Mouse (Mus musculus): ENCODE data around the gene Senp3. TPM values are rescaled to one million over a fixed set of nuclear protein-coding genes. Genes with fewer than 3 reads are reported as not detected.

Senp3 gene
- total and polyA plus RNA-seq, 3 experiments, result 116 to 303 (median 256) TPM

GRCm38 (mm10) chr11:69629802-69630201 is 52.1 kb downstream of the Senp3 start:
- no peak overlapping the region for H3K27ac ChIP-seq (ENCODE audit: insufficient read depth, low read depth)
- no peaks in the 10 kb centered on the region for H3K36me3 ChIP-seq (replicated peaks in 1 of 2; ENCODE audit: control insufficient read depth in 1 of 2, insufficient read depth in 1 of 2, low read length in 1 of 2)
- peak; percentile 54 for TF ChIP-seq RAD21 (IDR thresholded peaks at IDR 0.05; ENCODE audit: low read depth, low read length)
- peak; percentile 59 for TF ChIP-seq SMC3 (IDR thresholded peaks at IDR 0.05; ENCODE audit: low read depth, low read length)
- no peak for TF ChIP-seq CHD2 (IDR thresholded peaks at IDR 0.05; ENCODE audit: low read length)
- no peak for TF ChIP-seq MYC (IDR thresholded peaks at IDR 0.05; ENCODE audit: low read depth, low read length)
- TF ChIP-seq NRF1 (IDR thresholded peaks at IDR 0.05; ENCODE audit: low read depth, low read length), result peak; percentile 32; the same call in 1 of the 2 replicates
- peak; percentile 67 to 76 for TF ChIP-seq CTCF (conservative IDR thresholded peaks at IDR 0.05 in 1 of 2, IDR thresholded peaks at IDR 0.05 in 1 of 2; ENCODE audit: low read depth in 2 of 2, low read length in 2 of 2)
- no peak for TF ChIP-seq BHLHE40 (IDR thresholded peaks at IDR 0.05; ENCODE audit: low read depth, low read length)
- H3K27me3 ChIP-seq (replicated peaks), result no peaks in the 10 kb centered on the region
- in situ Hi-C loops (cut with MboI; ENCODE audit: low pct_ligation_motif_present, low pct_unique_long_range_greater_than_20kb, low sequenced_read_pairs), result no loop called here
- dilution Hi-C loops (cut with MboI; ENCODE audit: extremely low pct_ligation_motif_present, extremely low pct_unique_long_range_greater_than_20kb, low sequenced_read_pairs), result no loop called here
- DNase-seq (ENCODE audit: extremely low read depth), result peak; percentile 62
- no peak overlapping the region for H3K4me3 ChIP-seq (replicated peaks in 1 of 3; ENCODE audit: low read depth in 2 of 3, low read length in 2 of 3, poor library complexity in 1 of 3)
- peaks cover 17% of the 10 kb centered on the region for H3K79me2 ChIP-seq (replicated peaks; ENCODE audit: control insufficient read depth, extremely low read depth, insufficient read depth, poor library complexity, severe bottlenecking)
- H3K9ac ChIP-seq (ENCODE audit: insufficient read depth, low read depth), result no peak overlapping the region
- no peaks in the 10 kb centered on the region for H3K9me3 ChIP-seq (replicated peaks; ENCODE audit: low read length)
- no peak overlapping the region for H3K4me2 ChIP-seq (ENCODE audit: insufficient read depth, low read depth, poor library complexity, severe bottlenecking)
- H3K4me1 ChIP-seq (ENCODE audit: control insufficient read depth in 1 of 2, insufficient read depth in 2 of 2), result peaks cover 0 to 25% of the 10 kb centered on the region in 2 experiments; a peak in 2 of 4 replicates

DNA sequence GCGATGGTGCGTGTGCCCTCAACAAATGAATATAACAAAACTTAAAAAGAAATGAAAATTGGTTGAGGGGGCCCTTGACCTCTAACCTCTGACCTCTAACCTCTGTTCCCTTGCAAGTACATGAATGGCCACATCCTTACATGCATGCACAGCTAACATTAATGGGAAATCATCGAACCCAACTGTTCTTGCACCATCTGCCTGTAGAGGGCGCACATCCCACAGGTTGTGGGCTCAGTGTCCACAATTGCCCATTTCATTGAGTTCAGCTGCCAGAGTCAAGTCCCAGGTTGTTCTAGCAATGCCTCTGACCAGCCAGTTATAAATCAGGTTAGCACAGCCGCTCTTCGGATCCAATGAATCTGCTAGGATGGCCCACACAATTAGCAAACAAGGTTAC is 53.6 kb downstream of the Senp3 start:
- Histone ChIP-seq H3K9ac (ENCODE audit: insufficient read depth, low read depth) (no peak overlapping the region), H3K79me2 (replicated peaks; ENCODE audit: control insufficient read depth, extremely low read depth, insufficient read depth, poor library complexity, severe bottlenecking) (peaks cover 2% of the 10 kb centered on the region), H3K9me3 (replicated peaks; ENCODE audit: low read length) (no peaks in the 10 kb centered on the region), H3K27ac (ENCODE audit: insufficient read depth, low read depth) (no peak overlapping the region), H3K4me2 (ENCODE audit: insufficient read depth, low read depth, poor library complexity, severe bottlenecking) (peak overlapping the region; percentile 67), H3K4me1 (ENCODE audit: control insufficient read depth in 1 of 2, insufficient read depth in 2 of 2) (peaks cover 0 to 16% of the 10 kb centered on the region in 2 experiments; a peak in 2 of 4 replicates), H3K4me3 (replicated peaks in 1 of 3; ENCODE audit: low read depth in 2 of 3, low read length in 2 of 3, poor library complexity in 1 of 3) (no peak overlapping the region), H3K36me3 (replicated peaks in 1 of 2; ENCODE audit: control insufficient read depth in 1 of 2, insufficient read depth in 1 of 2, low read length in 1 of 2) (no peaks in the 10 kb centered on the region), H3K27me3 (replicated peaks) (peaks cover 2% of the 10 kb centered on the region)
- no peak for TF ChIP-seq MAZ (IDR thresholded peaks at IDR 0.05; ENCODE audit: low read depth, low read length)
- TF ChIP-seq POLR2A (IDR thresholded peaks at IDR 0.05; ENCODE audit: low read depth, low read length), result 0 out of 2 replicates have a peak, but pooled peaks have one; percentile 21
- TF ChIP-seq ZNF384 (IDR thresholded peaks at IDR 0.05; ENCODE audit: low read depth, low read length), result no peak
- no peak for TF ChIP-seq USF1 (IDR thresholded peaks at IDR 0.05; ENCODE audit: low read depth, low read length)
- no peak for TF ChIP-seq NELFE (IDR thresholded peaks at IDR 0.05; ENCODE audit: low read depth, low read length)
- 0 out of 2 replicates have a peak, but pooled peaks have one; percentile 28 for TF ChIP-seq TBP (conservative IDR thresholded peaks at IDR 0.05; ENCODE audit: low read depth, low read length)
- TF ChIP-seq SMC3 (IDR thresholded peaks at IDR 0.05; ENCODE audit: low read depth, low read length), result peak; percentile 63
- TF ChIP-seq RAD21 (IDR thresholded peaks at IDR 0.05; ENCODE audit: low read depth, low read length), result peak; percentile 74
- TF ChIP-seq USF2 (conservative IDR thresholded peaks at IDR 0.05; ENCODE audit: low read depth, low read length), result no peak
- TF ChIP-seq NRF1 (IDR thresholded peaks at IDR 0.05; ENCODE audit: low read depth, low read length), result no peak; the same call in 1 of the 2 replicates
- peak; percentile 95 to 99 for TF ChIP-seq CTCF (conservative IDR thresholded peaks at IDR 0.05 in 1 of 2, IDR thresholded peaks at IDR 0.05 in 1 of 2; ENCODE audit: low read depth in 2 of 2, low read length in 2 of 2)
- in situ Hi-C loops (cut with MboI; ENCODE audit: low pct_ligation_motif_present, low pct_unique_long_range_greater_than_20kb, low sequenced_read_pairs), result no loop called here
- dilution Hi-C loops (cut with MboI; ENCODE audit: extremely low pct_ligation_motif_present, extremely low pct_unique_long_range_greater_than_20kb, low sequenced_read_pairs), result no loop called here
- peak; percentile 91 for DNase-seq (ENCODE audit: extremely low read depth)

All from CH12.LX (cell line).